Mouse (Mus musculus) cerebellum, postnatal 10 days (tissue): Measurements from ENCODE around the gene Prkag1.

Experiments used
- DNase-seq, 2 experiments: peaks; one replicate each; pipeline ENCODE4 v3.0.0; 2021; ENCODE audit warnings: mixed read lengths in 2 of 2

Gene Prkag1

DNA sequence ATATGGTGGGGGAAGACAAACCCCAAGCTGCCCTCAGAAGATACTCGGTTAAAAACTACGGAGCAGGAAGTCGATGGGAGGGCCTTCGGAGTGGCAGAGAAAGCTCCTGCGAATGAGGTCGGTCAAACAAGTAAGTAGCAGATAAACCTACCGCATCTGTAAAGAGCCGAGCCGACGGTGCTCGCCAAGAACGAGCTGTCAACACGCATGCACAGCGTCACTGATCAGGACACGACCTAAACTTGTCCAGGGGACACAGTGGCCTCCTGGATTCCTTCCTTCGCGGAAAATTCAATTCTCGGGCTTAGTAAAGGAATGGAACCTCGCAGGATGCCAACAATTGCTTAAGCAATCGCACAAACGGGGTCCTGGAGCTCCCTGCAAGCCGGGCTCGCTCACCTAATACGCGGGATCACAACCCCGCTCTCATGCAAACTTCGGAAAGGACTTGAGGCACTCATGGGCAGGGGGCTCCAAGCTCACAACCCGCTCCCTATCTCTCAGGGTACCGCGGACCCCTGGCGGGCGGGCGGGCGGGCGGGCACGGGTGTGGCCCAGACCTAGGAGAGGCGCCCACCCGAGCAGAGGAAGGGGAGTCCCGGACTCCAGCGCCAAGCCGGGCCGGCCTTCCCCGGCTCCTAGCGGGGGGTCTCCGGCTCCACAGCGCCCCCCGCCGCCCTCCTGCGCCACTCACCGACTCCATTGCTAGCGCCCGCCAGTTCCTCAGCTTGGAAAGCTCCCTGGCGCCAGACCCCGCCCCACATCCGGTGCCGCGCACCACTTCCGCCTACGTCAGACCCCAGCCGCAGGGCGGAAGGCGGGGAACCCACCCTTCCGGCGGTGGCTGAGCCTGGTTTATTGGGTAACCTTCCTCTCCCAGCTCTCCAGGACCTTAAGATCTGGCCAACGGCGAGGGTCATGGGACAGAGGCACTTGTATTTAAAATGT, at the start of gene Prkag1:
Gene Prkag1, minus strand, starts transcription at position 786 of the 948 bp plus-strand sequence.
- peak; percentile 98 to 99 for DNase-seq

DNA sequence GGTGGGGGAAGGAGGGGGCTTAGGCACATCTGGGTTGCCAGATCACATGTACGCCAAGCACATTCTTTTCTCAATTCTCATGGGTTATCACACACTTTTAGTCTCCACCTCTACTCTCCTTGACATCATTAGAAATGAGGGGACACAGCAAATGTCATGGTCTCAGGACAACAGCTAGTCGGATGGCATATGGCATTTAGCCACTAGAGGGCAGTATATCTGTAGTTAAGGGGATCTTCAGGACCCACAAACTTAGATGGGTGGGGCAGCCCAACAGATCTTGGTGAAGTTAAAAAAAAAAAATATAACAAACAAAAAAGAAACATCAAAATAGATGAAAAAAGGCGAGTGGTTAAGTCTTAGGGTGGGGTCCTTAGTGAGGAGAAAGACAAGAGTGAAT, 46.0 kb upstream of the Prkag1 start:
- DNase-seq: peak; percentile 89 to 96

DNA sequence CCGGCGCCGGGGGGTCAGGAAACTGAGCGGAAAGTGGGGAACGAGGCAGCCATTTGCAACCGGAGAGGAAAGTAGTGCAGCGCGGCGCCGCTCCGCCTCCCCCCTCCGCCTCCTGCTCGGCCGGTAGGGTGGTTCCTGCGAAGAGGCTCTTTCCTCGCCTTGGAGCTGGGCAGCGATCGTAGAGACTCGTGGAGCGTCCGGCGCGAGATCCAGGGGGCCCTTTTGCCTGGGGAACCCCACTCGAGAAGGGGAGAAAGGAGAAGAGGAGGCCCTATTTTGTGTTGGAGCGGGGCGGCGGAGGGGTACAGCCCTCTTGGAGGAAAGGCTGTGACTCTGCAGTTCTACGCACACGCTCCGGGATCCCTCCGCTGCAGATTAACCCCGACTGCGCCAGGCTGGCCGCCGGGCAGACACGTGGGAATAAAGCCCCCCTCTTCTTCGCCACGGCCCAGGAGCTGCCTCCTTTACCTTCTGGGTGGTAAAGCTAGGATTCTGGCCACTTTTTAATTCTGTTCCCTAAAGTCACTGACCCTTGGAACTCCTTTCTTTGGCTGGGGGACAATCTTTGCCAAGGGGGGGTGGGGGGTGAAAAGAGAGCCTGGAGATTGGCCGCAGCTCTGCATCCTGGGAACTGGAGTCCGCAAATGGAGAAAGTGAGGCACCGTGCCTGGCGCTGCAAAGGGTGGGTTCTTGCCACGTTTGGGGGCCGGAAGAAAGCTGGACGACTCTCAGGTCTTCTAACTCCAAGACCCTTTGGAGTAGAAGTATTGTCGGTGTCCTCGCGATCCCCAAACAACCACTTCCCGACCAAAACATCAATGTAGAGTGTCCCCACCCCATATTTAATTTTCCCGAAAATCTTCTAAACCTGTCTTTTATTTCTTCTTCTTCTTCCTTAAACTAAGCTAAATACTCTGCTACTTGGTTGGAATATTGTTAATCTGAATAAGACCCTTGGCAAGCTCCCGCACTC, 40.9 kb upstream of the Prkag1 start:
- DNase-seq: peak; percentile 95 to 97

DNA sequence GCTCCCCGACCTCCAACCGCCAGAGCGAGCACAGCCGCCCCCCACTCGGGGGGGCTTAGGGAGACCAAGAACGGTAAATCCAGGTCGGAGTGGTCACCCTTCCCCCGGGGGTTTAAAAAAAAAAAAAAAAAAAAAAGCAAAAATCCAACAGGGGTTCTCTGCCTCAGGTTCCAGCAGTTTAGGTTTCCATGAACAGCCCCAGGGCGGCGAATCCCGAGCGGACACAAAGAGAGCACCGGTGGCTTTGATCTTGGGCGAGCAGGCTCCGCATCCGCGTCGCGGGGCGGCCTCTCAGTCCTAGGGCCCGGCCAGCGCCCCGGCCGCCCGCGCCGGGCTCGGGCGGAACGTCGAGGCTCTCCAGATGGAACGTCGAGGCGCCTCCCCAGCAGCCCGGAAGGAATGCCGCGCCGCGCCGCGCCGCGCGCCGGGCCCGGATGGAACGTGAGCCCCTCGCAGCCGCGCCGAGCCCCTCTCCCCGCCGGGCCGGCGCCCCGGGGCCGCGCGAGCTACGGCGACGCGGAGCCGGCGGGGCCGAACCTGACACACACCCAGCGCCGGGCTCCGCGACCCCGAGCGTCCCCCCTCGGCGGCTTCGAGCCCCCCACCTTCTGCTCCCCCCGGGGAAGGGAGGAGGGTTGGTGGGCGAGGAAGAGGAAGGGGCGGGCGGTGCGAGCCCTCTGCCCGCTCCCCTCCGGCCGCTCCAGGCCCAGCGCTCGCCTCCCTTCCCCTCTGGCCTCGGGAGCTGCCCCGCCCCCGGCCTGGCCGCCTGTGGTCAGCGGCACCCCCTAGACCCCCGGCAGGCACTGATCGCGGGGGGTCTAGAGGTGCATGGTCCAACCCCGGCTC, 40.0 kb upstream of the Prkag1 start, which contains the start of gene Kmt2d:
Gene Kmt2d, minus strand, starts transcription at position 135 of the 846 bp plus-strand sequence.
- DNase-seq: no peak

DNA sequence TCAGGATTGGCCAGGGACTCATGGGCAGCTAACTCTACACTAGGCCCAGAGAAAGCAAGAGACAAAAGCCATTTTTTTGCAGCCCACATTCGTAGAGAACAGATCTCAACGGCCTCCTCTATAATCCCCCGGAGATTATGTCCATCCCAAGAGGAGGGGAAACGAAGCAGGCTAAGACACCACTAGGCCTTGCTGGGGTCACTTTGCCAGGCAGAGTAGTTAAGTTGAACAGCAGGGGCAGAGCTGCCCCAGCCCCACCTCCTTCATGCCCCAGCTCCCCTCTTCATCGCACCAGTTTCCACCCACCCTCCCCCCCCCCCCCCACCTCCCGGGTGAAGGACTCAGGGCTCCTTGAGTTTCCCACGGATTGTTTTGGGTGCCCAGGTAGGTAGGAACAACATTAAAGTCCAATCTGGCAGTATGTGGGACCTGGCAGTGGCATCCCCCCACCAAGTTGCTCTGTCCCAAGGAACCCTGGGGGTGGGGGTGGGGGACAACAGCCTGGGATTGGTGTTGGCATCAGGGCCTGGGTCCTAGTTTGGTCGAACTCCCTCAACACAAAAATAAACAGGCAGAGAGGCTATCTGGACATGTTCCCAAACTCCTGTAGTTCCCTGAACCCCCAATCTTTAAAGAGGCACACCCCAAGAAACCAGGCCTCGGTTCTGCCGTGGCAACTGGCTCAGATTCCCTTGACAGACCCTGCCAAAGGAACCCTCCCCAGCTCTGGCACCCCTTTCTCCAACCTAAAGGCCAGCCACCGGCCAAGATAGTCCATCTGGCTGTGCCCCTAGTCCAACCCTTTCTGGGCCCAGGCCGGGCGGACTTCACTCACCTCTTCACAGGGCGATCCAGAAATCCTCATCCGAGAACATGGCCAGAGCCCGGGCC, 39.1 kb upstream of the Prkag1 start:
- peak; percentile 82 to 89 for DNase-seq

DNA sequence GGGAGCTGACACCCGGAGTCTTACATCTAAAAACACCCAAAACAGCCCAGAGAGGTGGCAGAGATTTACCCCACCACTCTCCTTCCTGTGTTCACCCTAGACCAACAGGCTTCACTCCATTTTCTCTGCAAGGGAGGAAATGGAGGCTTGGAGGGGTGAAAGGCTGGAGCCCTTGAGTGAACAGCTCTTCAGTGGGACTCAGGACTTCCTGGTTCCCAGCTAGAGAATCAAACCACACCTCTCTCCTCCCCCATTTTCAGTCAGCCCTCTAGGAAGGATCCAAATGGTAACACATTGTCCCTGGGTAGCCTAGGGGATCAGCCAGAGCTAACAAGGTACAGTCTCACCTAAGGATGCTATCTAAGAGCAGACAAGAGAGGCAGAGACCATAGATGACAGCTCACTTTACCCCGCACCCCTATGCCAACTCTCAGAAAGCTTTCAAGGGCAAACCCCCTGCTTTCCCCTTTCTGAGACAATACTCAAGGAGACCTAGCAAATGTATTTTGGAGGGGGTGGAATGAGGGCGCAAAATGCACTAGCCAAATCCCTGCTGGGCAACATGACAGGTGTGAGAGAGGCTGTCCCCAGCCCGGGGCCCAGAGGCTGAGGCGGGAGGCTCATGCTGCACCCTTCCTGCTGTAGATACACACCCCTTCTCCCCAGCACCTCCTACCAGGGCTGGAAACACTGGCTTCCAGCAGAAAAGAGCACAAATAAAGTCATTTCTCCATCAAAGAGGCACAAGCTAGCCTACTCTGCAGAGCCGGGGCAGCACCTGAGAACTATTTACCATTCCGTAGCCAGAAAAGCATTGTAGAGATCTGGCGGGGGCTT, 38.2 kb upstream of the Prkag1 start:
- DNase-seq: peak in 1 of 2 experiments; percentile 40

DNA sequence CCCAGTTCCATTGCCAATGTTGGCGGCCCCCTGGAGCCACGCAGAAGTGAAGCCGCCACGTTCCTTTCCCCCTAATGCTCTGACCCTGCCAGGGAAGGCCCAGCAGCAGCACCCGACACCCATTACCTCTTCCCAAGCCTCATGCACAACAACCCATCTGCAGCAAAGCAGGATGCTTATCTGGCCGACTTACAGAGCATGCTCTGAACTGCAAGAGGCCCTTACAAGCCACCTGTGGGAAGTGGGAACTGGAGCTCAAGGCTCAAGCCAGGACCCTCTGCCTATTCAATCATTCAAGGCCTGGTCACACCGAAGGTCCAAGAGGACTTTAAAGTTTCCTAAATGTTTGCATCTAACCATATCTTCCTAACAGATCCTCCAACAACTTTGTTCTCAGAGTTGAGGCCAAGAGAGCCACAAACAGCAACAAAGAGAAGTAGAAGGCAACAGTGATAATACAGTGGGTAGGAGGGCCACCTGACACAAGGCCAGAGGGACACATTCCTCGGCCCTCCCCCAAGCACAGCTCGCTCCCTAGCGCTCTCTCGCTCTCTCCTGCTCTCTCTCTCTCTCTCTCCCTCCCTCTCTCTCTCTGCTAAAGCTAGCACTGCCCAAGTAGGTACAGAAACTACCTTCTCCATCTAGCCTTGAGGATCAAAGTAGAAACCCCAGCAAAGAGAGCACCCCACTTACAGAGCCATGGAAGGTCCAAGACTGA, 37.2 kb upstream of the Prkag1 start:
- no peak for DNase-seq

DNA sequence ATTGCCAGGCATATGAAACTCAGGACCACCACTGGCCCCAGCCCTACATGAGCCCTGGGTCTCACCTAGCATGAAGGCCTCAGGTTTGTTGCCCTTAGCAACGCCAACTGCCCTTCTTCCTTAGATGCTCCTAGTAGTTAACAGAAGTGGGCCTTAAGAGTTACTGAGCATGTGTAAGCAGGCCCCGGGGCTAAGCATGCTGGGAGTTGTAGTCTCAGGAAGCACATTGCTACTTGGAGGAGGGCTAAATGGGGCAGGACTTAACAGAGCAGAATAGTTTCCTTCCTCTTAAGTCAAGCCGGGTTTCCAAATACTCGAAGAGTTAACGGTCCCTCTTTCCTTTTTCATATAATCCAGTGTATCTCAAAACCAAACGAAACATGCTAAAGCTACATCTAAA, 36.0 kb upstream of the Prkag1 start:
- peak; percentile 54 to 58 for DNase-seq

DNA sequence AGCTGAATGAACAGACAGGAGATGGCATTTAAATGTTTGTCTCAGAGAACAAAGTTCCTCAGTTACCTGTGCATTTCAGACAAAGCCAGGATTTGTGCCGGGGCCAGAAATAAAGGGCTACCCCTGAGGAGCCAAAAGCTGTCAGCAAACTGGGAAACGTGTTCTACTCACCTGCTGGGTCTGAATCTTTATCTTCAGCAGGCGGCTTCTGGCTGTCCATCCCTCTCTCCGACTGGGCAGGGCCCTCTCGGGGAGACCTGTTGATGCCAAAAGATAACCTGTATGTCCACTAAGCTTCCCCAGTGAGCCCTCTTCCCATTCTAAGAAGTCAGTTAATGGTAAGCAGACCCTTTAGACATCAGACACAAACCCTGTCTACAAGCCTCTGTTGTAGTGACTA, 35.2 kb upstream of the Prkag1 start:
- DNase-seq: no peak

DNA sequence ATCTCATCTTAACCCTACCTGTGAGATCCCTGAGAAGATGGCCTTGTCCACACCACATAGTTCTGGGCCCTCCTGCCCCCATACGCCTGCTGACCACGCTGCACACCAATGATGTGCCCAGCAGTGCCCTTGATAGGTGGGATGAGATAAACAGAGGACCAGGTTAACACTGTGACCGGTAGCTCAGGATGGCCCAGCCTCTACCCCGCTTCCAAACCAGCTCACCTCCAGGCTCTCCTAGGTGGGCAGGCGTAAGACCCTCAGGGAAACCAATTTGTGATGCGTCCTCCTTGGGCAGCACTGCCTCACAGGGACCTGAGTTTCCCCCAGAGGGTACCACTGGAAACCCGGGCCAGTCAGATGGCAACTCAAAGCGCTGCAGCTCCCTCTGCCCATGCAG, 34.5 kb upstream of the Prkag1 start:
- DNase-seq: no peak

DNA sequence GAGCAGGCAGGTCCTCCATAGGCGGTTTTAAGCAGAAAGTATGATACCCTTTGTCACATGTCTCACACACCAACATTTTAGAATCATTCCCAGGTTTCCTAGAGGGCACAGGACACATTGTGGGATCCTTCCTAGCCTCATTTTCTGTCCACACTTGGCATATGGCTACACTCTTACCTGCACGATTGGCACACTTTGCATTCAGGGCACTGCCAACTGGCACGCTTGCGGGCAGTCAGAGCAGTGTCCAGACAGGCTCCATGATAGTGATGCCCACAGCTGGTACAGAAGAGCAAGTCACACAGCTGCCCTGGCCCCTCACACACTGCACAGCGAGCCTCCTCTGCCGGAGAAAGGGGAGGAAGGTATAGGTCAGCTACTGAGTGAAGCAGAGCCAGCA, 33.6 kb upstream of the Prkag1 start:
- no peak for DNase-seq

DNA sequence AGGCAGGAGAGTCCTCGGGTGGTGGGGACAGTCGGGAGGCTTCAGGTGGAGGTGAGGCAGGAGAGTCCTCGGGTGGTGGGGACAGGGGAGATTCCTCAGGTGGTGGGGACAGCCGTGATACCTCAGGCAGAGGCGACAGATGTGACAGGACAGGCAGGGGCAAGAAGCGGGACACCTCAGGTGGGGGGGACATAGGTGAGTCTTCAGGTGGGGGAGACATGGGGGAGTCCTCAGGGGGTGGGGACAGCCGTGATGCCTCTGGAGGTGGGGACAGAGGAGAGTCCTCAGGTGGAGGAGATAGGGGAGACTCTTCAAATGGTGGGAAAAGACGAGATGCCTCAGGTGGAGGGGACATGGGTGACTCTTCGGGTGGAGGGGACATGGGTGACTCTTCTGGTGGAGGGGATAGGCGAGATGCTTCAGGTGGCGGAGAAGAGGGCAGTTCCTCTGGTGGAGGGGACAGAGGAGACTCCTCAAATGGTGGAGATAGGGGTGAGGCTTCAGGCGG, 32.2 kb upstream of the Prkag1 start:
- no peak for DNase-seq

DNA sequence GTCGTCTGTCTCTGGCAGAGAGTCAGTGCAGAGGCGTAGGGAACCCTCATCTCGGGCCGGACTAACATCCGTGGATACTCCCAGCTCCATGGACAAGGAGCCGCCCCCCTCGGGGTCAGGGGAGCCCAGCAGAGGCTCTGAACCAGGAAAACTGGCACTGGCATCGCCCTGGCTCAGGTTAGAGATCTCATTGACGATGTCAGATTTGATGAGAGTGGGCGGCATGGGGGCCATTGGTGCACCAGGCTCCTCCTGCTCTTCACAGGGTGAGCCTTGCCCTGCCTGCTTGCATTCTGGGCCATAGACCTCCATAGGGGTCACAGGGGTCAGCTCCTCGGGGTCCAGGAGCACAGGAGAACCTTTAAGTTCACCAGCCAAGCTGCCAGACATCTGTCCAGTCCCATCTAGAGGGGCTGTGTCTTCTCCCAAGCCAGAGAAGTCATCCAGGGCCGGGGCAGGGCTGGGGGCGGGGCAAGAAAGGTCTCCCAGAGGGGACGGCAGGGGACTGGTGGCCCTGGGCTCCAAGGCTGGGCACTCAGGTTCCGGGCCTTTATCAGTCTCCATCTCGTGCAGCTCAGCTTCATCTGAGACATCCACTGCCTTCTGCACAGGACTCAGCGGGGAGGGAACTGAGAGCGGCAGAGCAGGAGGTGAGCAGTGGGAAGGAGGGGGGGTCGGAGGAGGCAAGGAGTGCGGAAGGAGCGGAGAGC, 30.5 kb upstream of the Prkag1 start:
- DNase-seq: no peak

DNA sequence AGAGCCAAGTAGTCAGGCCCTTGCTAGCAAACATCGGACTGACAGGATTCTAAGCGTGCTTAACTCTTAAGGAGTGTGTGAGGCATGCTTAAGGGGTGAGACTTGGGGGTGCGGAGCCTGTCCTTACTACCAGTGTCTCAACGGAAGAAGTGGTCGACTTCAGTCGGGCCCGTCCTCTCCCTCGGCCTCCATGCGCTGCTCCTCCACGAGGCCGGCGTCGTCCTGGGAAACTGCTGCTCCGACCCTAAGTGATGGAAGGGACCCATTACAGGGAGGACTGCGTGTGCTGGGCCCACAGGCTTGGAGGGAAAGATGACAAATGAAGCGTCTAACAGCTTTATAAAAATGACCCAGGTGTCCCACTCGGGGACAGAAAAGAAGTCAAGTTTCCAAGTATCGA, 29.6 kb upstream of the Prkag1 start:
- no peak for DNase-seq

DNA sequence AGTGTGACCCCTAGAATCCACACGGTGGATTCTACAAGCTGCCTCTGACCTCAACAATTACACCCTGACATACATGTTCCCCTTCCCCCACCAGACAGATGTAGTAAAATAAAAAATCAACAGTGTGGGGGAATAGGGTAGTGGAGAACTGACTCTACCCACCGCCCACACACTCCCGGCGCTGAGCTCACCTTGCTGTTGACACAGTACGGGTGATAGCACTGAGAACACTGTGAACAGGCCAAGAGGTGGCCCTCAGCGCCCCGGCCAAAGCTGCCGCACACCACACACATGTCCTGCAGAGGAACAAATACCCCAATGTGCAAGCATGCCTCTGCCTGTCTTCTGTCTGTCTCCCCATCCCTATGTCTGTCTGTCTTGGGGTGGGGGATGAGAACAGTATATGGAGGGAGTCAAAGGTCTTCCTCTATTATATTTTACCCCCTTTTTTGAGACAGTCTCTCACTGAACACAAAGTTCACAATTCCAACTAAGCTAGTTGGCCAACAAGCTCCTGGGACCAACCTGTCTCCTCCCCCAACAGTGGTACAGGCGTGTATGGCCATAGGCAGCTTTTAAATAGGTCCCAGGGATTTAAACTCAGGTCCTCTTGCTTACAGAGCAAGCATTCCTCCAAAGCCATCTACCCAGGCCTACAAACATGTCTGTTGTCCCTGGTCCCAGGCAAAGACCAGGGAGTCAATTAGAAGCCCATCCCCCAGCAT, 28.2 kb upstream of the Prkag1 start:
- no peak for DNase-seq

DNA sequence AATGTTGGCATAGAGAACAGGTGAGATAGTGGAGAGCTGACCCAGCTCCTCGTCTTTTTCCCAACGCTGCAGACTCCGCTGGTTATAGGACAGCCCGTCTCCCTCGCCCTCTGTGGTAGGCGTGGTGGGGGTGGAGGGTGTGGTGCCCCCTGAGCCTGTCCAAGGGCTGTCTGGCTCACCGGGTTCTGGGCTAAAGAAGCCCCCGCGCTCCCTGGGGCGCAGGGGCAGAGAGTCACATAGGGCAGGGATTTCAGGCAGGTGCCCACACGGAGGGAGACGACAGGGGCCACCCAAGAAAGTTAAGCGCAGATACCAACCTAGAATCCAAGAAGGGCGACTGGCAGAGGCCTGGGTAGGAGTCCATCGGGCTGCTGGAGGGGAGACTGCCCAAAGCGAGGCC, 22.9 kb upstream of the Prkag1 start:
- DNase-seq: no peak

DNA sequence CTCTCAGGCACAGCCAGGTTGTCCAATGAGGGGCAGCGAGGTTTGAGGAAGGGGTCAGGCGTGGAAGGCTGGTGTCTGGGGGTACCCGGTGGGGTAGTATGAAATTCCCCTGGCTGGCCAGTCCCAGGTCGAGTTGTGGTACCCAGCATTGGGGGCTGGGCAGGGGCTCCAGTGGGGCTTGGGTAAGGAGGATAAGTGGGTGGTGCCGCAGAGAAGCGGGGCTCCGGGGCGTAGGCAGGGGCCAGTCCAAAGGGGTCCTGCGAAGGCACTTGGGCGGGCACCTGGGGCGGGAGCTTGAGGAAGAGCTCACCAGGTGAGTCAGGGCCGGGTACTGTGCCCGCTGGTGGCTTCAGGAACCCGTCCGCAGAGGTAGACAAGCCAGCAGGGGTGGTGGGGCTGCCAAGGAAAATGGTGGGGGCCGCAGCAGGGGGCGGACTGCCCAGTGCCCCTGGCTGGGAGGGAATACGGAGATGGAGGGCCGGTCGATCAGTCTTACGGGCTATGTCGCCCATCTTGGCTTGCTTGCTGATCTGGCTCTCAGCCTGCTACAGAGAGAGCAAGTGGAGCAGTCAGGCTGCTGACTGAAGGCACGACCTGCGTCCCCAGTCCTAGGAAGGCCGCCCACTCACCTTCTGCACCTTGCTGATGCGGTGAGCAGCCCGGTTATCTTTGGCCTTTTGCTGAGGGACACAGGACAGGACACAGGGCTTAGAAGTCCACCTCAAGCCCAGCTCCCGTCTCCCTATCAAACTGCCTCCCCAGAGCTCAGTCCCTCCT, 22.0 kb upstream of the Prkag1 start:
- DNase-seq: no peak
